Mouse (Mus musculus) layer of hippocampus, postnatal 25 days (tissue): ENCODE measurements at regions not wholly inside any gene's neighbourhood (a gene's known extent, or its start where the extent isn't known, plus 50 kb on each side); places are given as distances from the start of the nearest gene placed in this dataset.
A peak's percentile ranks its signal among the peaks of the same experiment; 100 is the strongest.

Experiments used
- DNase-seq, 2 experiments: peaks; one replicate each; pipeline ENCODE4 v3.0.0; 2022; ENCODE audit warnings: mixed read lengths in 2 of 2, low spot score in 1 of 2; ENCODE audit errors: extremely low spot score in 1 of 2

DNA sequence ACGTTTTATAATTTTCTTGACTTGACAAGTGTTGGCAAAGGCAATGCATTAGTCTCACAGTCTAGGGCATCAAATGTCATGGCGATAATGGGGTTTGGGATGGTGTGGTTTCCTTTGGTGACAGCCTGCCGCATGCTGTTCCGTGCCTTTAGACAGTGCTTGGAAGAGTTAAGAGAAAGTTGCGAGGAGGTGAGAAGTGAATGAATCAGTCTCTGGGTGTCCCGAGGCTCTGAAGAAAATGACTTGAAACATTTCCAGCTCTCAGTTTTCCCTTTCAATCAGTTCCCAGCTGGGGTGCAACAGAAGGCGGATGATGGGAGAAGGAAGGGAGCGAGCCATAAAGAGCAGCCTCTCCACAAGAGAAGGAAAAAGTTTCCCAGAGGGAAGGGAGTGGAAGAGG is 211.0 kb upstream of the Pdcd1 start:
- peak in 1 of 2 experiments; percentile 9 for DNase-seq

DNA sequence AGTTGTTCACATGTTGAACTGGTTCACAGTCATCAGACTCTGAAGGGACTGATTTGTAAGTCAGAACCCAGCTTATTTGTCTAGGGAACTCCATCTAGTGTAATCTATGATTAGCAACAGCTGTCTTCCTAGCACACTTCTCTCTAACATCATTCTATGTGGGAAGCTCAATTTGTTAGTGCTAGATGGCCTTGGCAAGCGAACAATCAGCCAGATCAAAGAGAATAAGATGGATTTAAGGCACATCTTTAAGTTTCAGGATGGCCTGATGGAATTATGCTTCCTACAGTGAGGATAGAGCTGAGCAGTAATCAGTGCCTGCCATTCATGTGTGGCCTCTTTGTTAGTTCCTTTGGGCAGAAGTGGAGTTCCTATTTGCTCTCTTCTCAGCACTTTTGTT is 183.1 kb upstream of the Pdcd1 start:
- no peak for DNase-seq

DNA sequence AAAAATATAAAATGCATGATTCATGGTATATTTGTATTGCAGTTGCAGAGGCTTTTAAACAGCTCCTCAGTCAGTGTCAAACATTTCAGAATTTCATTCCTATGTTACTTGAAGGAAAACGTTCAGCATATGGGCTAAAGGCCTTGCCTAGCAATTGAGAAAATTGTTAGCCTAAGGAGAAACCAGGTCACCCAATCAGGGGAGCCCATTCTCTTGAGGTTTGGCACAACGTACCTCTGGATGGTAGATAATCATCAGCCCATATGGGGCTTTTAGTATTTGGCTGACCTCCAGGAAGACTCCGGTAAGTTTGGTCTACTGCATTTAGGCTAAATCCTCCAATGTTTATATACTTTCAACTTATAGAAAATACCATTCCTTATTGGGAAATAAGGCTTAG is 168.7 kb upstream of the Pdcd1 start:
- no peak for DNase-seq

DNA sequence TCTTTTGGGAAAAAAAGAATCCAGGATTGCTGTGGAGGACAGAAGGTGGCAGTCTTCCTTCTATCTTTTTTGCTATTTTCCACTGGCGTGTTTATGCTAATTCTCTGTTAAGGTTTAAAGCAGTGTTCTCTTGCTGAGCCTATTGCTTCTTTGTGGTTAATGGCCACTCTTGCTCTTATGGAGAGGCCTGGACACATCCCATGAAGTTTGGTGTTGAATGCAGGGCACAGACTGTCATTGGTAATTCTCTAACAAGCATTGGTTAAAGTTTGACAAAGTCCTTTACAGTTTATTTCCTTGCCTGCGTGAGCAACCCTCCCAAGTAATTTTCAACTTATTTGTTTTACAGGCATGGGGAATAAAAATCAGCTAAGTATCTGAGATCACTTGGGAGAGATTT is 165.1 kb upstream of the Pdcd1 start:
- DNase-seq = no peak

DNA sequence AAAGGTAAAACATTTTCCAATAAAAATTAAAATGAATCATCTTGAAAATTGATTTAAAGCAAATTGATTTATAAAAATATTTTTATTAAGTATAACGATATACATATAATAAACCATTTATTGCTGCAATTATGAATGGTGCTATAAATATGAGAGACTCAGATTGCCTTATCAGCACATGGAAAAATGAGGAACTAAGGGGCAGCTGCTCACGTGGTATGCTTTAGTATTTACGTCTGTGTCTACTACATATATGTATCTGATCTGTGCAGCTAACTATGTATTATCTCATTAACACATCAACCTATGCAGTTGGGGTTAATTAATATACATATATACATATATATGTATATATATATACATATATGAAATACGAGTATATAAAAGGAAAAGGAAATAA is 156.6 kb upstream of the Pdcd1 start:
- no peak for DNase-seq

DNA sequence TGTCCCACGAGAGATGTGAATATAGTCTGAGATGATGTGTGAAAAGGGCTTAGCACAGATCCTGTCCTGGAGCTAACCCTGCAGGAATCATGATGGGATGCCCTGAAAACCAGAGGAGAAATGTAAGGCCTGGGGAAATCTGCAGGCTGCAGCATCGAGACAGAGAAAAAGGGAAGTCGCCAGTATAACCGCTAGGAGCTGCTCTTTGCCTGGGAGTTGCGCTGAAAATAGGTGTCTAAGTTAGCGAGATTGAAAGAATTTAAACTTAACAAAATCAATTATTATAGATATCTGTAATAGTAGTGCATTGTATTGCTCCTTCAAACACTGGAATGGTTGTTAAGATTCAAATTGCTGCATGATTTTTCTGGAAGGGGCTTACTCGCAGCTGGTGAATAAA is 155.5 kb upstream of the Pdcd1 start:
- no peak for DNase-seq

DNA sequence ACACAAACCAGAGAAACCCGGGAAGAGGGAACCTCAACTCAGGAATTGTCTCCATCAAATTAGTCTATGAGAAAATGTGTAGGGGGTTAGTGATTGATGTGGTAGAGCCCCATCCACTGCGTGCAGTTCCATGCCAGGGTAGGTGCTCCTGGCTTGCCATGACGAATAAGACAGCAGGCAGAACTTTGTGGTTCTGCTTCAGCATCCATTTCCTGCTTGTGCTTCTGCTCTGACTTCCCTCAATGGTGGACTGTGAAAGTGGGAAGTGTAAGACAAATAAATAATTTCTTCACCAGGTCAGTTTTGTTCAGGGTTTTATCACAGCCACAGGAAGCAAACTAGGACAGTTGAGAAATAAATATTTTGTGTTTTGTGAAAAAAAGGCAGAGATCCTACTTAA is 150.9 kb upstream of the Pdcd1 start:
- no peak for DNase-seq

DNA sequence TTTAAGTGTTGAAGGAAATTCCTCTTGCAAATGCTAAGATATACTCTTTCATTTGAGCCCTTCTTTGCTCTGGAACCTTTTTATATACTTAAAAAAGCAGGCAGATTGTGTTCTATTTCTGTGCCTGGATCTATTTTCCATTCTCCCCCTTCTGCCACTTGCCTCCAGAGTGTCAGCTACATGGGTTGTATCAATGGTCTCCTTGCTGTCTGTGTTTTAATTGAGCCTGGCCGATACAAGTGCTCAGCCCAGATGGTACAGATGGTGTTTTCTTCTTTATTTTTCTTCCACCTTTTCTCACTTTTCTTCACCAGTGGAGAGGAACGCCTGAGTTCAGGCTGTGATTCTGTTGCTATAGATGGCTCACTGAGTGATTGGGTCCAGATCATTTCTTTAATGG is 131.5 kb upstream of the Pdcd1 start:
- DNase-seq = no peak

DNA sequence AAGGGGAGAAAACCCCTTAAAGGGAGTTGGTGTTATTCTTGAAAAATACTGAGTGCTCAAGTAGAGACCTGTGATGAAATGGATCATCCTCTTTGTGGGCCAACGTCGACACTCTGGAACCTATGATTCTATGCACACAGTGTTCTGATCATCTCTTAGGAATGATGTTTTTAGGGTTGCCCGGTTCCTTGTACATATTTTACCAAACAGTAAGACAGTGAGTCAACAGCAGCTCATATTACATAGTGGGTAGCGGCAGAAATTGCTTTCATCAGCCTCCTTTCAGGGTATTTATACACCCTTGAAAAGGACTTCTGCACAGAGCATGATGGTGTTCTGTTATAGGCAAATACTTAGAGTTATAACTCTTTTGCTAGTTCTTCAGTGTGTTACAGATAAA is 97.6 kb upstream of the Pdcd1 start:
- DNase-seq = no peak

DNA sequence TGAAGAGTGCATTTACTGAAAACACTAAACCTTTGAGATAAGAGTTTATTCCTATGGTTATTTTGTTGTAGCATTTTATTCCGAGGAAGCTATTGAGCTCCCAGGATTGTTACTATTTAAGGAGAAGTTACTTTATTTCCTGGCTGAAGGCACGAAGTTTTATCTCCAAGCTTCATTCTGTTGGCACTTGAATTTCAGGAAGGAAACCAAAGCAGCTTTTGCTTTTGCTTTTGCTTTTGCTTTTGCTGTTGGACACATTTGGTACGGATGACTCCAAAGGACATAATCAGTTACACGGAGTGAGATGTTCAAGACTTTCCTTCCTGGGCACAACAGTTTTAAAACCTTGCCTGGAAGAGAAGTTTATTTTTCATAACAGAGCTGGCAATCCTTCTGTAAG is 94.7 kb upstream of the Pdcd1 start:
- no peak for DNase-seq

DNA sequence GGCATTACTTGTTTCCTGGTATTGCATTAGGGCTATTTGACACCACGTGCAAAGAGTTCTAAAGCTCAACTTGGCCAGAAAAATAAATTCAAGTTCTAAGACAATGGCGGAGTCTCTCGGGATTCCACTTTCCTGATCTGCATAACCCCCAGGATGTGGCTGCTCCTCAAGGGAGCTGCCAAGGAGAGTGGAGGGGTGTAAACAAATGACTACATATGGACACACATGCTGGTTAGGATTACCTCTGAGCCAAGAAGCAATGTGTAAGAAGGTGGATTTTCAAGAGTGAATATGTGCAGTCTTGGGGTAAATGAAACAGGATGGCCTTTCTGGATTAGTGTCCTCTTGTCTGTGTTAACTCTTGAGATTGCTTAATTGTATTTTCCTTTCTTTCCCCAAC is 88.2 kb upstream of the Pdcd1 start:
- no peak for DNase-seq

DNA sequence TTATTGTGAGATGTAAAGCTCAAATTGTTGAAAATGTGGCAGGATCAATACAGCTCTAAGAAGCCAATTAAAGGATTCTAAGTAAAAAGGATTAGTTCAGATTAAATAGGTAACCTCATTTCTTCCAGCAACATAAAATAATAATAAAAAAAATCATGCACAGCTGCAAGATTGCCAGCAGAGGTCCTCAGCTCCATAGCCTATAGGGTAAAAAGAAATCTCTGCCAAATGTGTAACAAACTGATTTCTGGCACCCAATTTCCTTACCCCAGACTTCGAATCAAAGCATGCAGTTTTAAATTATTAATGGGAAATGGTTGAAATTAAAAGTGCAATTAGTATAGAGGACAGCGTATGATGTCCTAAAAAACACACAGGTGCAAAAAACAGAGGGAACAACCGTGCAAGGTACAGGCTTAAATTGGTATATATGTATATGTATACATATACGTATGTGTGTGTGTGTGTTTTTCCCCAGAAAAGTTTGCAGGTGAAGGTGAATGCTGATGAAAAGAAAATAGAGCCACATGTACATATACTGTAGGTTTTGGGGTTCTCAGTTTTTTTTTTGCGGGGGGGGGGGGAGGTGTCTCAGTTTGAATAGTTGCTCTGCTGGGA is 87.2 kb upstream of the Pdcd1 start:
- DNase-seq = peak in 1 of 2 experiments; percentile 6

DNA sequence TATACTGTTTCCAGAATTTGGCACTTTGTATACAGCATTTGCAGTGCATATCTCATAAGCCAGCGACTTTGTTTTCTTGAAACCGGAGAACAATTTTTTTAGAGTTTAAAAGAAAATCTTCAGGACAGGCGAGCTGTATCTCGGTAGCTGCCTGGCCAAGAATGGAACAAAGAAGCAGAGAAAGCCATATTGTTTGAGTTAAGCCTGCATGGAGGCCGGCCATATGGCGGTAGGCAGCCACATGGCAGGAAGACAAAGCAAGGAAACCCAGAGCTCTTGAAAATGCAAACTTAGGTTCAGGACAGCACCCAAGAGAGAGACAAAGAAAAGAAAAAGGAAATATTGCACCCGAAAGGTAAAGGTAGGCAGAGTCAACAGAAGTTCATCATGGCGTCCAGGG is 84.4 kb upstream of the Pdcd1 start:
- DNase-seq = no peak
